Mouse (Mus musculus) urinary bladder, postnatal 4 days (tissue): ENCODE results near the gene Sf3b1.
"Not testable (repeated sequence)": the region's sequence is repeated elsewhere in the genome, so short reads cannot be mapped to it uniquely, and the experiment has no call there.

Source experiments
- DNase-seq, 2 experiments: peaks; one replicate each; pipeline ENCODE4 v3.0.0; 2021 to 2022; ENCODE audit warnings: low spot score in 2 of 2

The Sf3b1 gene

DNA sequence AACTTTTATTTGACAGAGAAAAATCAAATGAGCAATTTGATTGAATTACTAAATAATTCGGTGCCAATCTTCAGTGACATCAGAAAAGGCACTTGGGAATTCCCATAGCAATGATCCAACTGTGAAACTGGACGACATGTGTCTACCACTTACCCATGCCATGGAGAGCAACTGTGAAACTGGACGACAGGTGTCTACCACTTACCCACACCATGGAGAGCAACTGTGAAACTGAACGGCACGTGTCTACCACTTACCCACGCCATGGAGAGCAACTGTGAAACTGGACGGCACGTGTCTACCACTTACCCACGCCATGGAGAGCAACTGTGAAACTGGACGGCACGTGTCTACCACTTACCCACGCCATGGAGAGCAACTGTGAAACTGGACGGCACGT, 70.3 kb downstream of the Sf3b1 start:
- DNase-seq, result not testable (repeated sequence)

DNA sequence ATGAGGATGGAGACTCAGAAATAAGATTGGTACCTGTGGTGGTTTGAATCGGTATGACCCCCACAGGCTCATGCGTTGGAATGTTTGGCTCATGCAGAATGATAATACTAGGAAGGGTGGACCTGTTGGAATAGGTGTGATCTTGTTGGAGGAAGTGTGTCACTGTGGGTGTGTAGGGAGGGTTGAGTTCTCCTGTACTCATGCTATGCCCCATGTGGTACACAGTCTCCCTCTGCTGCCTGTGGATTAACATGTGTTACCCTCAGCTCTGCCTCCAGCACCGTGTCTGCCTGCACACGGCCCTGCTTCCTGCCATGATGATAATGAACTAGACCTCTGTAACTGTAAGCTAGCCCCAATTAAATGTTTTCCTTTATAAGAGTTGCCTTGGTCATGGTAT, 72.4 kb downstream of the Sf3b1 start:
- DNase-seq, result no peak

DNA sequence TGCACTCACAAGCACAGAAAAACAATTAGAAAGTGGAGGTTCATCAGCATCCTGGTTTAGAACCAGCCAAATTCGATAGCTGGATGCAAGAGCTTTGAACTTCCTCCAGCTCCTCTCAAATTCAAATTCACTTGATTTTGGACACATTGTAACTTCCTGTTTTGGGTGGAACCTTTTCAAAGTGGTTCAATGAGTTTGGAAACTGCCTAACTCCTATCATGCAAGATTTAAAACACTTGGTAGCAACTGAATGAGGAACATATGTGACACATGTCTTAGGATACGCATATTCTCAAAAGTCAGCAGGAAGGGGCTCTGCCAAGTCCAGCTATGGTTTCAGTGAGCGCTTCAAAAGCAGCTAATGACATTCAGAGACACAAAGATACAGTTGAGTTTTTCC, 82.6 kb downstream of the Sf3b1 start:
- DNase-seq, result no peak

DNA sequence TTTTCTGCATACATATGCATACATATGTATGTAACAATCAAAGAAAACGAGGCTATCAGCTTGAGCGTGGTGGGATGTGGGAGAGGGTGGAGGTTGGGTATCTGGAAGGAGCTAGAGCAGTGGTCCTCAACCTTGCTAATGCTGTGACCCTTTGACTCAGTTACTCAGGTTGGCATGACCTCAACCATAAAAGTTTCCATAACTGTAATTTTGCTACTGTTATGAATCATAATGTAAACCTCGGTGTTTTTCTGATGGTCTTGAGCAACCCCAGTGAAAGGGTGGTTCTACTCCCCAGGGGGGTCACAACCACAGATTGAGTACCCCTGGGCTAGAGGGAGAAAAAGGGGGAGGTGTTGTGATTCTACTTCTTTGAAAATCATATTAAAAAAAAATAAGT, 91.8 kb downstream of the Sf3b1 start:
- no peak for DNase-seq
